Mouse (Mus musculus): ENCODE data around the gene Klhdc8a. TPM values are rescaled to one million over a fixed set of nuclear protein-coding genes. Genes with fewer than 3 reads are reported as not detected.
"Not testable (repeated sequence)": the region's sequence is repeated elsewhere in the genome, so short reads cannot be mapped to it uniquely, and the experiment has no call there.

Gene Klhdc8a
- total RNA-seq (2021) (100 to 1,000 TPM in 1 of 2 experiments, 10 to 100 TPM in 1; 98.4 to 272 TPM), polyA plus RNA-seq (2012; rRNA removed) (162 and 163 TPM in 2 replicates)
- long read RNA-seq, full-length matches to known transcripts: 739 of 830 reads
- long read RNA-seq, partial matches to known transcripts: 62 of 830 reads
- long read RNA-seq, other reads (novel, unspliced or antisense): 29 of 830 reads

GRCm38 (mm10) chr1:132298425-132298800 is at the start of gene Klhdc8a:
Klhdc8a (plus strand) TSS chr1:132298626.
- peak; percentile 93 for DNase-seq

- DNase-seq: no peak
Measured at GRCm38 (mm10) chr1:132254467-132254866, 44.0 kb upstream of the Klhdc8a start.

GRCm38 (mm10) chr1:132260331-132260730 is 38.1 kb upstream of the Klhdc8a start:
- no peak for DNase-seq

- DNase-seq: no peak
Measured at GRCm38 (mm10) chr1:132261058-132261457, 37.4 kb upstream of the Klhdc8a start.

- DNase-seq: no peak
Measured at GRCm38 (mm10) chr1:132263618-132264017, 34.8 kb upstream of the Klhdc8a start.

GRCm38 (mm10) chr1:132264577-132264976 is 33.8 kb upstream of the Klhdc8a start:
- DNase-seq: peak; percentile 42

- DNase-seq: no peak
Measured at GRCm38 (mm10) chr1:132265211-132265859, 33.1 kb upstream of the Klhdc8a start.

- DNase-seq: no peak
Measured at GRCm38 (mm10) chr1:132265936-132266335, 32.5 kb upstream of the Klhdc8a start.

GRCm38 (mm10) chr1:132266791-132267557 is 31.5 kb upstream of the Klhdc8a start:
- peak; percentile 41 for DNase-seq

- peak; percentile 56 for DNase-seq
Measured at GRCm38 (mm10) chr1:132267959-132268358, 30.5 kb upstream of the Klhdc8a start.

- DNase-seq: no peak
Measured at GRCm38 (mm10) chr1:132268418-132269060, 29.9 kb upstream of the Klhdc8a start.

GRCm38 (mm10) chr1:132271237-132271636 is 27.2 kb upstream of the Klhdc8a start:
- DNase-seq: no peak

GRCm38 (mm10) chr1:132276694-132277093 is 21.7 kb upstream of the Klhdc8a start:
- no peak for DNase-seq

- peak; percentile 92 for DNase-seq
Measured at GRCm38 (mm10) chr1:132277124-132277523, 21.3 kb upstream of the Klhdc8a start.

GRCm38 (mm10) chr1:132280636-132281035 is 17.8 kb upstream of the Klhdc8a start:
- DNase-seq: not testable (repeated sequence)

GRCm38 (mm10) chr1:132281523-132282176 is 16.8 kb upstream of the Klhdc8a start:
- DNase-seq: no peak

GRCm38 (mm10) chr1:132282177-132282536 is 16.3 kb upstream of the Klhdc8a start:
- DNase-seq: no peak

GRCm38 (mm10) chr1:132283018-132283417 is 15.4 kb upstream of the Klhdc8a start:
- DNase-seq: no peak

GRCm38 (mm10) chr1:132286735-132287134 is 11.7 kb upstream of the Klhdc8a start:
- DNase-seq: no peak

- peak; percentile 80 for DNase-seq
Measured at GRCm38 (mm10) chr1:132287445-132287844, 11.0 kb upstream of the Klhdc8a start.

GRCm38 (mm10) chr1:132287991-132288451 is 10.4 kb upstream of the Klhdc8a start:
- DNase-seq: peak; percentile 77

- DNase-seq: no peak
Measured at GRCm38 (mm10) chr1:132289965-132290364, 8.5 kb upstream of the Klhdc8a start.
